Mouse (Mus musculus): Measurements from ENCODE around the gene Gnl1. TPM values are rescaled to one million over a fixed set of nuclear protein-coding genes. Genes with fewer than 3 reads are reported as not detected.
"Not testable (repeated sequence)": the region's sequence is repeated elsewhere in the genome, so short reads cannot be mapped to it uniquely, and the experiment has no call there.

Gnl1 gene
- total RNA-seq, 1 experiment from 2014 or later = 42.7 TPM

DNA sequence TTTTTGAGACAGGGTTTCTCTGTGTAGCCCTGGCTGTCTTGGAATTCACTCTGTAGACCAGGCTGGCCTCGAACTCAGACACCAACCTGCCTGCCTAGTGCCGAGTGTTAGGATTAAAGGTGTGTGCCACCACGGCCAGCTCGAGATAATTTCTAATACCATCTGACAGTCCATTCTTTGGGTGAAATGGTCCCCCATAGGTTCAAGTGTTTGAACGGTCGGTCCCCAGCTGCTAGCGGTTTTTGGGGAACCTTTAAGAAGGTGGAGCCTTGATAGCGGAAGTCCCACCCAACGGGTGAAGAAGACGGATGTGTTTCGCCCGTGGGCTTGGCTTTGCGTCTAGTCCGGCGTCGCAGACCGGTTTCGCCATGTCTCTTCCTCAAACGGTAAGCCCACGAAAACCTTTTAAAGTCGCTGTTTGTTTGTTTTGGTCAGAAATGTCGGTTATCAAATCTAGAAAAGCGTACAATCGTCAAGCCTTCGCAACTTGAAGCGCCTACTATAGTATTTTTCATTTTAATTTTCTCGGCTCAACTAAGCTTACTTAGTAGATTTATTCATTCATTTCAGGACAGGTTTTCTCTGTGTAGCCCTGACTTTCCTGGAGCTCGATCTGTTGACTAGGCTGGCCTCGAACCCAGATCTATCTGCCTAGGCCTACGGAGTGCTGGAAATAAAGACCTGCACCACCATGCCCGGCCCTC is 14.7 kb downstream of the Gnl1 start:
- peak; percentile 87 for DNase-seq

DNA sequence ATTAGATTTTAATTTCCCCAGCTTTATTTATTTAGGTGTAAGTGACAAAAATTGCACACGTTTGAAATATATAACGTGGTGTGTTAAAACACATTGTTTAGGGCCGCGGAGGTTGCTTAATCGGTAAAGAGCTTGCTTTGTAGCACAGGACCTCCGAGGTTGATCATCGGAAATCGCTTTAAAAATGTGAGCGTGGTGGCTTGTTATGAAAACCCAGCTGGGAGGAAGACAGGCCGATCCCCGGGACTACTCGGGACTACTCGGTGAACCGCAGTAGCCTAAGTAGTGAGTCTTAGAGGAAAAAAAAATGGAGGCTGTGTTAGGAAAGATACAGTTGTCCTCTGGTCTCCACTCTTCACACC is 15.2 kb downstream of the Gnl1 start:
- DNase-seq = no peak

DNA sequence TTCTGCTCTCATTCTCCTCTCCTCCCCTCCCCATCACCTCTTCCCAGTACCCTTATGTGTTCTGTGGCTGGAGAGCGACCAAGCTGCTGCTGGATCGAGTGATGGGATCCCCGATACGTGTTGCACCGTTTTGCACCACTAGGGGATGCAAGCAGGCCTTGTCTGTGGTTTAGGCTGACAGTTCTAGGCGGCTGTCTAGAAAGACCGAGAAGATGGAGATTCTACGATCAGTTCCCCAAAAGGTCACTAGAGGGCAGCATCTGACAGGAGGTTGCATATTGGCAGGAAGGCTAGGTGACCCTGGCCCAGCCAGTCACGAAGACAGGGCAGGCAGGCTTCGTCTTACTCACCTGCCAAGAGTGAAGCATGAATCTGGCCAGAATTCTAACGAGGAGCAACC is 17.3 kb downstream of the Gnl1 start:
- peak; percentile 96 for DNase-seq

DNA sequence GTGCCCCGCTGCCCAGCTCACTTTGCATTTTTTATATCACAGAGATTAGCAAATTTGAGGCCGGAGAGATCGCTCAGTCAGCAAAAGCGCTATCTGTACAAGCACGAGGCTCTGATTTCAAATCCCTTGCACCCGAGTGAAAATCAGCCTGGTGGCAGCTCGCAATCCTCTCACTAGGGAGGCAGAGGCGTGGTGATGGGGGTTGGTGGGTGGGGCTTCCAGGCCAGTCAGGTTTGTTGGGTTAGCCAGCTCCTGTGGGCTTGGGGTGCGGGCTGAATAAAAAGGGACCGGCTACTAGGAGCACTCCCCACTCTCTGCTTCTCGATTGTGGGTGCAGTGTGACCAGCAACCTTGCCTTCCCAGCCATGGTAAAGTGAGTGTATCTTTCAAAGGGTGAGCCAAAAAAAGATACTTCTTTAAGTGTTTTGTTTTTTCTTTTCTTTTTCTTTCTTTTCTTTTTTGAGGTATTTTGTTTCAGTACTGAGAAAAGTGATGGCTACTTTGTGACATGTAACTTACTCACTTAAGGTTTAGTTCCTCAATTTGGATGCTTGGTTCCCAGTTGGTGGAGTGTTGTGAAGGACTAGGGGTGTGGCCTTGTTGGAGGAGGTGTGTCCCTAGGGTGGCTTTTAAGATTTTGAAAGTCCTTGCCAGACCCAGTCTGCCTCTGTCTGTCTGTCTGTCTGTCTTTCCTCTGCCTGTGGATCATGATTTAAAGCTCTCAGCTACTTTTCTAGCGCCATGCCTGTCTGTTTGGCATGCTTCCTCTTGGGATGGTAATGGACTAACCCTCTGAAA is 18.3 kb downstream of the Gnl1 start:
- DNase-seq = peak; percentile 37

DNA sequence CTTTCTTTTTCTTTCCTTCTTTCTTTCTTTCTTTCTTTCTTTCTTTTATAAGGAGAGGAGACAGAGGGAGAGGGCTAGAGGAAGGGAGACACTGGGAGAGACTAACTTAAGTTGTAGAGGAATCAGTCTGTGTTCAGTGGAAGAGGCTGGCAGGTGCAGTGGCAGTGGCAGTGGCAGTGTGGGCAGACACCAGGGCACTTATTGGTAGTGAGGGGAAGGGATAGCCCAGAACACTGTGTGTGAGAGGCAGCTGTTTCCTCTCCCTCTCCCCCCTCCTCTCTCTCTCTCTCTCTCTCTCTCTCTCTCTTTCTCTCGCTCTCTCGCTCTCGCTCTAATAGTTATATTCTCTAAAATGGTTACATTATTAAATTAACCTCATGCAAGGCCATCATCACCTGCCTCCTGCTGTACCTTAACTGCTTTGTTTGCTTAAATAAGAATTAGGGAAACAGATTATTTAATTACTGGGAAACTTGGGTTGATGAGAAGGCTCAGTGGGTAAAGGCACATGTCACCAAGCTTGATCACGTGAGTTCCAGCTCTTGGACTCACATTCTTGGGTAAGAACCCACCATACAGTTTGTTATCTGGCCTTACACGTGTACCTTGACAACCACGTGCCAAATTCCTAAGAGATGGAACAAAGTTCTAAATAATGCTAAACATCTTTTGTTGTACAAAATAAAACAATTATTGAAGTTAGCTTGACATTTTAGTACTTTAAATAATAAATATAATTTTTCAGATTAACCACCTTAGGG is 19.1 kb downstream of the Gnl1 start:
- no peak for DNase-seq

DNA sequence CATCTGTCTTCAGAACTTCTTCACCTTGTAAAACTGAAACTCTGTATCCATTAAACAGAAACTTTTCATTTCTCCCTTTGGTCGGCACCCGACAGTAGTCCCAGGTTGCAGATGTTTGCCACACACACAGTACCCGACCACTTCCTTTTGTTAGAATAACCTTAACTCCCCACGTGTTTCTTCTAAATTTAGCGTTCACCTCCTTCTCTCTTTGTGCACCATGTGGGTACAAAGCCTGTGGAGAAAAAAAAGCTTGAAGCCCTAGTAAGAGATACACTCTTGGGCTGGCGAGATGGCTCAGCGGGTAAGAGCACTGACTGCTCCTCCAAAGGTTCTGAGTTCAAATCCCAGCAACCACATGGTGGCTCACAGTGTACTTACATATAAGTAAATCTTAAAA is 19.7 kb downstream of the Gnl1 start:
- DNase-seq = no peak

DNA sequence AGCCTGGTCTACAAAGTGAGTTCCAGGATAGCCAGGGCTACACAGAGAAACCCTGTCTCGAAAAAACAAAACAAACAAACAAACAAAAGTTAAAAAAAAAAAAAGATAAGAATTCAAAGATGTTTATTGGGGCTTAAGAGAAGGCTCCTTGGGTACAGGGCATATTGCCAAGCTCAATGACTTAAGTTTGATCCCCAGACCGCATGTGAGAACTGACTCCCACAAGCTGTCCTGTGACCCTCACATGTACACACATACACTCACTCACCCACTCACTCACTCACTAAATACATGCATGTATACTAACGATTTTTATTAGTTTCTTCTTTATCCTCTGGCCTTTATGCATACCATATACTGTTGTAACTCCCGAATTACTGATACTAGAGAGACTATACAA is 20.7 kb downstream of the Gnl1 start:
- no peak for DNase-seq

DNA sequence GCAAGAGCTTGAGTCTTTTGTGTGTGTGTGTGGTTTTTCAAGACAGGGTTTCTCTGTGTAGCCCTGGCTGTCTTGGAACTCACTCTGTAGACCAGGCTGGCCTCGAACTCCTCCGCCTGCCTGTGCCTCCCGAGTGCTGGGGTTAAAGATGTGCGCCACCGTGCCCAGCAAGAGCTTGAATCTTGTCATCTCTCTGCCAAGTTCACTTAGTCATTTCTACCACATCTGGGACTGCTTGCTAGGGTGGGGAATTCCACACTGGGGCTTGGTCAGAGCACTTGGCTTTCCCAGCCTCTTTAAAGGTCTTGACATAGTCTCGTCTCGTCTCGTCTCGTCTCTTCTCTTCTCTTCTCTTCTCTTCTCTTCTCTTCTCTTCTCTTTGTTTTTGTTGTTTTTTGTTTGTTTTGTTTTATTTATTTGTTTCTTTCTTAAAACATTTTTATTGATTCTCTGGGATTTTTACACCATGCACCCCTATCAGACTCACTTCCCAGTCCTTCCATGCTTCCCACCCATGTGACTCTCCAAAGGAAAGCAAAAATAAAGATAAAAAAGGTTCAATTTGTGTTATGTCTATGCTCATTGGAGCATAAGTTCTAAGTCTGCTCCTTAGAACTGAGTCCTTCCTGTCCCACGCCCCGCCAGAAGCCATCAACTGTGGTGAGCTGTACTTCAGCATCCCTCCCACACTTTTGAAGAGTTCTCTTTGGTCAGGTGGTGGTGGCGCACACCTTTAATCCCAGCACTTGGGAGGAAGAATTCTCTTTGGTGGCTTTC is 21.7 kb downstream of the Gnl1 start:
- no peak for DNase-seq

DNA sequence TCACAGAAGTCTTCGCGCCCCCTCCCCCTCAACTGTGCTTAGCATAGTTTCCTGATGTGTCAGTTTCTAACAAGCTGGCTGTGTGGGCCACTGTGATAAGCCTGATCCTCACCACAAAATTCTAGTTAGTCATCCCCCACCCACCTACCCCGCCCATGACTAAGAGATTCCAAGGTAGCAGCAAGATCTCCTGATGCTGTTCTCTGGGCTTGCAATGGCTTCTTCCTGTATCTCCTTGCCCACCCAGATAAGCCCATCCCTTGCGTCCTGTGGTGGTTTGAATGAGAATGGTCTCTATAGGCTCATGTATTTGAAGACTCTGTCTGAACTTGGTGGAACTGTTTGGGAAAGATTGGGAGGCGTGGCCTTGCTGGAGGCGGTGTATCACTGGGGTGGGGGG is 22.3 kb downstream of the Gnl1 start:
- DNase-seq = no peak

DNA sequence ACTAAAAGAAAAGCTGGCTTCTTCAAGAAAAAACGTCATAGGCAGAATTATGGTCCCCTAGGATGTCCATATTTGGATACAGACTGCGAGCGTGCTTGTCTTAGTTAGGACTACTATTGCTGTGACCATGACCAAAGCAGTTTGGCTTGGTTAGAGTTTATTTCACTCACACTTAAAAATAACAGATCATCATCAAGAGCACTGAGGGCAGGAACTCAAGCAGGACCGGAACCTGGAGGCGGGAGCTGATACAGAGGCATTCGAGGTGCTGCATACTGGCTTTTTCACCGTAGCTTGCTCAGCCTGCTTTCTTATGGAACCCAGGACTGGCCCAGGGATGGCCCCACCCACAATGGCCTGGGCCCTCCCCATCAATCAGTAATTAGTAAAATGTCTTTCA is 23.7 kb downstream of the Gnl1 start:
- DNase-seq = no peak

DNA sequence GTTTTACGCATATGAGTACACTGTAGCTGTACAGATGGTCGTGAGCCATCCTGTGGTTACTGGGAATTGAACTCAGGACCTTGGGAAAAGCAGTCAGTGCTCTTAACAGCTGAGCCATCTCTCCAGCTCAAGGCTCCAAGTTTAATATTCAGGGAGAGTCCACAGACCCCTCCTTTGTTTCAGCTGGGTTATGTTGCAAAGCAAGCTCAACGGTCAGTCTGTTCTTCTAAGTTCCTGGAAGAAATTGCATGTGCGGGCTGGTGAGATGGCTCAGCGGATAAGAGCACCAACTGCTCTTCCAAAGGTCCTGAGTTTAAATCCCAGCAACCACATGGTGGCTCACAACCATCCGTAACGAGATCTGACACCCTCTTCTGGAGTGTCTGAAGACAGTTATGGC is 24.8 kb downstream of the Gnl1 start:
- not testable (repeated sequence) for DNase-seq

DNA sequence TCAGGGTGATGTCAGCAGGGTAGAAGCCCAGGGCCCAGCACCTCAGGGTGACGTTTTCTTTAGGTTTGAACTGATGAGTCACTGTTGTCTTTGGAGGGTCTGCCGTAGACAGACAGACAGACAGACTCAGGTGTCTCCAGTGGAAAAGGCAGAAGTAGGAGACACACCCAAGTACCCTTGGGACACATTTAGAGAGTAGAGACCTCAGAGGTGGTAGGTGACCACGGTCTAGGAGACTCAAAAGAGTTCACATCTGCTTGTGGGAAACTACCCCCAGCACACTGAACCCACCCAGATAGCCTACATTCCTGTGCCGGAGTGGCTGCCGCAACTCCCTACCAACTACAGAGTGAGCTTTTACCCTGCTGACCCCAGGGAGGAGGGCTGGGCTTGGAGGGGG is 35.3 kb downstream of the Gnl1 start:
- no peak for DNase-seq

DNA sequence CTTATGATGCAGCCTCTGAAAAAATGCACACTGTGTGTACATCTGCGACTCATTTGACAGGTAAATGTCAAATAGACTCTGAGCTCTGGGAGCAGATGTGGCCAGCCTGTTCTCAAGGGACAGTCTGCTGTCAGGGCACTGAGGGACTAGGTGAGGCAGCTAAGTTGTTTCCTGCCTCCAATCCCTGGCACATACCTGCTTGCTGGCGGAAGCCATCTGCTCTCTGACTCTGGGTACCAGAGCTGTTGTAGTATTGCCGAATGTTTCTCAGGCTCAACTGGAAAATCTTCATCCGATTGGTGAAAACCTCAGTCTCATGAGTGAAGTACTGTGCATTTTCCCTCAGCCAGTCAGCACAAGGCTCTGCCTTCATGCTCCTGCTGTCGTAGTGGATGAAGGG is 37.4 kb downstream of the Gnl1 start:
- no peak for DNase-seq

DNA sequence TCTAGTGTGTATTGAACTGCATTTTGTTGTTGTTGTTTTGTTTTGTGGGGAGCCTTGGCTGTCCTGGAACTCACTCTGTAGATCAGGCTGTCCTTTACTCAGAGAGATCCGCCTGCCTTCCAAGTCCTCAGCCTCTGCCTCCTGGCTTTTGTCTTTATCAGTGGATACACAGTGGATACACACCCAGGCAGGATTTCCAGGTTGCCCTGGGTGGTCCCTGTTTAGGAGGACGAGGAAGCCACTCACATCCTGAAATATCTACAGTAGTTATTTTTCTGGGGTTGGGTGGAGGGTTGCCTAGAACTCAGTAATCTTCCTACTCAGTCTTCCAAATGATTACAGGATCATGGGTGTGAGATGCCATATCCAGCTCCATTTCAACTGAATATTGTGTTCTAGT is 39.3 kb downstream of the Gnl1 start:
- DNase-seq = no peak

DNA sequence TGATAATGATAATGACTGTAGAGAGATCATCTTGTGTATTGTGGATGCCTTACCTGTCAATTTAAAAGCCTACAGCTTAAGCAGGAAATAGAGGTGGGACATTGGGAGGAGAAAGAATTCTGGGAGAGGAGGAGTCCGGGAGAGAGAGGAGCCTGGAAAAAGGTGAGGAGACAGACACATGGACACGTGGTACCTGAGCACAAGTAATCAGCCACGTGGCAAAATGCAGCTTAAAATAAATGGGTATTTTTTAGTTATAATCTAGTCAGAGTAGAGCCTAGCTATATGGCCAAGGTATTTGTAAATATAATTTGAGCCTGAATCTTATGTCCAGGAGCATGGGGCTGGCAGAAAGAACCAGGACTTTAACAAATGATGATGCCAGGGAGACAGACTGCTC is 39.9 kb downstream of the Gnl1 start:
- DNase-seq = no peak

DNA sequence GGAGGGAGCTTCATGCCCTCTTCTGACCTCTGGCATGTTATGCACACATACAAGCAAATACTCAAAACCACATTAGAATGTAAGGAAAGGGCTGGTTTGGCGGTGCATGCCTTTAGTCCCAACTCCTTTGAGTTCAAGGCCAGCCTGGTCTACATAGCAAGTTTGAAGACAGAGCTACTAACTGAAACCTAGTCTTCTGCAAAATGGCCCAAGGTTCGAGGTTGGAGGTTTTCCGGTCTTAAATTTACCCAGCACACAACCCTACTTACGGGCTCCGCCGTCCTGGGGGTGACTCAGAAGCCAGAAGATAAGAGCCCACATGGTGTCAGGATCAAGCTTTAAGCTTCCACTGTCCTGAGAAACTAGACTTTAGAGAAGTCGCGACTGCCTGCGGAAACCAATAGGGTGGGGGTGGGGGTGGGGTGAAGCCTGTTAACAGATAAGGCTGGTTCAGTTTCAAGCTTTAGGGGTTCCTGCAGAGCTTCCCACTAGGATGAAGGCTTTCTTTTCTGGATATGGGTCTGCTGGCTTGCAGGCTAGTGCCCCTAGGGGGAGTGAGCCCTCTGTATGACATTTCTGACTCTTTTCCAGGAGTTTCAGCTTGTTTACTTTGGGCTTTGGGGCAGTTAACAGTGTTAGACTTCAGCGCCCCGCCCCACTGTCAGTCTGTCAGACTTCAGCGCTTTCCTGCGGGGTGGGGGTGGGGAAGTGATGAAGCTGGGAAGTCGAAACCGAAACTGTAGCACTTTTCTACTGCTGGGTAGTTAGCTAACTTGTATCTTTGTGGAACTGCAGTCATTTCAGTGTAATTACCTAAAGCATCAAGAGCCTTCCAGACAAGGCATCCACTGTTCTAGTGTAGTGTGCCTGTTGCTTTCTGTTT is 40.8 kb downstream of the Gnl1 start, which contains the start of gene H2-T24:
Gene H2-T24 (minus strand): TSS at position 370 of the 883 bp plus-strand sequence.
- peak; percentile 81 for DNase-seq

DNA sequence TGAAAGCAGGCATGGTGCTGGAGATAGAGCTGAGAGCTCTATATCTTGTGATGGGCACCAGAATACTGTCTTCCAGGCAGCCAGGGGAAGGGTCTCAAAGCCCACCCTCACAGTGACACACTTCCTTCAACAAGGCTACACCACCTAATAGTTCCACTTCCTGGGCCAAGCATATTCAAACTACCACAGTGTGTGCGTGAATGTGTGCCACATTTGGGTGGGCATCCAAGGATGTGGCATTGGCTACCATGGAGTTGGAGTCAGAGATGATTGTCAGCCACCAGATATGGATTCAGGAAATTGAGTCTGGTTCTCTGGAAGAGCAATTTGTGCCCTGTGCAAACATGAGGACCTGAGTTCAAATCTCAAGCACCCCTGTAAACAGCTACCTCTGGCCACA is 41.7 kb downstream of the Gnl1 start:
- DNase-seq = no peak

DNA sequence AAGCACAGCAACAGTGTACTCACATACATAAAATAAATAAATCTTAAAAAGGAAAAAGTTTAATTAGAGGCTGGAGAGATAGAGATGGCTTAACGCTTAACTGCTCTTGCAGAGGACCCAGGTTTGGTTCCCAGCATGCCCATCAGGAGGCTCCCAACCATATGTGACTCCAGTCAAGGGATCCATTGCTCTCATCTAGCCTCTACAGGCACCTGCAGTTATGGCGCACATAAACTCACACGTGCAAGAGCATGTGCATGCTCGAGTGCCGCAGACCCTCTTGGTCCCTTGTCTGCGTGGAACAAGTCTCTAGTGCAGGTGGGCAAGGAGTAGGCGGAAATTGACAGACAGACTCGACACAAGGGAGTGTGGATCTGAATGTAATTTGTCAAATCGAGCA is 42.4 kb downstream of the Gnl1 start:
- DNase-seq = no peak

DNA sequence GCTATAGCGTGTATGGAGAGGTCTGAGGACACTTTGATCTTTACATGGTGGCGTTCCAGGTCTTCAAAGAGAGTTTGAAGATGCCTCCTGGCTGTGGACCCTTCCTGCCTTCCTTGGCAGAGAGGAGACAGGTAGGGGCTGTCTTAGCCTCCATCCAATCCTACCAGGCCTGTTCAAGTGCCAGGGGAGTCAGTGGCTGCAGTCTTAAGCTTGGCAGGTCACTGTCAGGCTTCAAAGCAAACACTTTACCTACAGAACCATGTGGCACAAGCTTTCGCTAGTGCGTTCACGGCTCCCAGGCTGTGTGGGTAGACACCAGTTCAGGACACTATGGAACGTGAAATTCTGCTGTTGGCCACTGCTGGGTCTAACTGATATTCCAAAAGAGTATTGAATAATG is 43.3 kb downstream of the Gnl1 start:
- no peak for DNase-seq

DNA sequence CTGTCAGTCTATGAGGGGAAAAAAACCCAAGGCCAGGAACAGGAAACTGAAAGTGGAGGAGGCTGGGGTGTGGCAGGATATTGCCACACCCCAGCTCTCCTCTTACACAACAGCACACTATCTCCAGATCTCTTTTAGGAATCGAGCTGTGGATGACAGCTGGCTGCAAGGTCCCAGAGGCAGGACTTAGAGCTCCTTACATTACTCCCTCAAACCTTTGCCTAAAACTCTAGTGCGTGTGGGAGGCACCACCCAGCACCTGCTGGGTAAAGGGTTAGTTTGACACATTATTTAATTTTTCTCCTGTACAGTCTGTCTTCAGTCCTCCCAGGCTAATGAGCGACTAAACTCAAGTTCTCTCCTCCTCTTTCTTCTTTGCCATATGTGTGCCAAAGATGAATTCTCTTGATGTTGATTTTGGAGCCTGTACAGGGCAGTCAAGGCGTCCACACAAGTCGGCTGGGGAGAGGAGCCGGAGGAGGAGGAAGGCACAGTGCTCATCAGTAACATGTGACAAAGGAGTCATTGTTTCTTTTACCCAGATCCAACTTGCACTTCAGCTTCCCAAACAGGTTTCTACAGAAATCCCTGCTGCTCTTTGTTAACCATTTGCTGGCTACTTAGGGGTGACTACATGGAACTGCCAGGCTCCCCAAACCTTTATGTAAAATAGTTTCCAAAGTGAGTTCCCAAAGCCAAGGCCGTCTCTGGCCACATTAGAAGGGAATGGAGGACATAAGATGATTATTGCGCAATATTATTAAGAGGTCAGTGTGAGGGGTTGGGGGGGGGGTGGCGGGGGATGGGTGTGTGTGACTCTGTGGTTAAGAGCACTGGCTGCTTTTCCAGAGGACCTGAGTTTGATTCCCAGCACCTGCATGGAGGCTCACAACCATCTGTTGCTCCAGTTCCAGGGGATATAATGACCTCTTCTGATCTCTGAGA is 44.3 kb downstream of the Gnl1 start:
- peak; percentile 58 for DNase-seq
